Mouse (Mus musculus): ENCODE measurements at regions not wholly inside any gene's neighbourhood (a gene's known extent, or its start where the extent isn't known, plus 50 kb on each side); places are given as distances from the start of the nearest gene placed in this dataset.

DNA sequence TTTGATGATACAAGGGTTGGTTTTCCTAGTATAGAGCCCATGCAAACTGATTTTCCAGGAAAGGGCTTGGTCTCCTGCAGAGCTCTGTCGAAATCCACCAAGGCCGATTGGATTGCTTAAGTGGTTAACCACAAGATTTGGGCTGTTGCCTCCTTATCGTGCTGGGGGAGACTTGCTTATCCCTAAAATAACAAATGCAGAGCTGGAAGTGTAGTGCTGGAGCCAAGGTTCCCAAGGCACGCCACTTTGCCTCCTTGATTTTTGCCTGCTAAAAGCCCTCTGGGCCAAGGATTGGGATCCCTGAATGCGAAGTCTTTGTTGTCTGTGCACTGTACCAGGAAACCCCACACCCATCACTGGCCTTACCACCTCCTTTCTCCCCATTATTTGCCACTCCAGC lies 52.8 kb upstream of the Tmem178 start:
- Histone ChIP-seq H3K4me3 (replicated peaks; ENCODE audit: control insufficient read depth, low read depth, low read length) (no peak overlapping the region), H3K27ac (ENCODE audit: control insufficient read depth, insufficient read depth, low read depth, low read length, poor library complexity) (no peak overlapping the region), H3K4me1 (ENCODE audit: control insufficient read depth, insufficient read depth, low read length) (peaks cover 6% of the 10 kb centered on the region)
- TF ChIP-seq CTCF (IDR thresholded peaks at IDR 0.05; ENCODE audit: control insufficient read depth, insufficient read depth, low read length), result no peak
- no peak for TF ChIP-seq POLR2A (IDR thresholded peaks at IDR 0.05; ENCODE audit: borderline replicate concordance, control insufficient read depth, low read depth, low read length)
- WGBS, result 14% methylated on average over 5 of the region's 5 CpGs

GRCm38 (mm10) chr17:80889095-80889494 lies 55.3 kb upstream of the Tmem178 start:
- Histone ChIP-seq H3K4me1 (ENCODE audit: control insufficient read depth, insufficient read depth, low read length) (peaks cover 6% of the 10 kb centered on the region), H3K27ac (ENCODE audit: control insufficient read depth, insufficient read depth, low read depth, low read length, poor library complexity) (no peak overlapping the region), H3K4me3 (replicated peaks; ENCODE audit: control insufficient read depth, low read depth, low read length) (no peak overlapping the region)
- TF ChIP-seq POLR2A (IDR thresholded peaks at IDR 0.05; ENCODE audit: borderline replicate concordance, control insufficient read depth, low read depth, low read length) (no peak), CTCF (IDR thresholded peaks at IDR 0.05; ENCODE audit: control insufficient read depth, insufficient read depth, low read length) (no peak)
- WGBS, result 66% methylated on average over 4 of the region's 4 CpGs

DNA sequence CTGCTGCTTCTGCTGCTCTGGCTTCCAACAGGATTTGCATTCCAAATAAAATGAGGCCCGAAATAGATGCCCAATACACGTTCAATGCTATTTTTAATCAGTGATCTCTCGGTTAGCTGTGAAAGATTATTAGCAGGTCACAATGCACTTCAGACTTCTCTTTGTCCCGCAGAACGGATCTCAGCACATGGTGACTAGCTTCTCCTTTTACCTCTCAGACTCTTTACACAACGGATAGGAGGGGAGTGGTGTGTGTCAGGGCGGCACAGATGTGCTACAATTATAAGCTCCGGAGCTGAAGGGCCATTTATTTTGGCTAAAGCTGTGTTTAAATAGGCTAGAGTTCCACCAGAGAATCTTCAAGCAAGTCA lies 56.7 kb upstream of the Tmem178 start:
- TF ChIP-seq CTCF (IDR thresholded peaks at IDR 0.05; ENCODE audit: control insufficient read depth, insufficient read depth, low read length), result no peak
- no peak for TF ChIP-seq POLR2A (IDR thresholded peaks at IDR 0.05; ENCODE audit: borderline replicate concordance, control insufficient read depth, low read depth, low read length)
- Histone ChIP-seq H3K27ac (ENCODE audit: control insufficient read depth, insufficient read depth, low read depth, low read length, poor library complexity) (no peak overlapping the region), H3K4me1 (ENCODE audit: control insufficient read depth, insufficient read depth, low read length) (peaks cover 5% of the 10 kb centered on the region), H3K4me3 (replicated peaks; ENCODE audit: control insufficient read depth, low read depth, low read length) (no peak overlapping the region)
- WGBS, result 20% methylated on average over 8 of the region's 8 CpGs

DNA sequence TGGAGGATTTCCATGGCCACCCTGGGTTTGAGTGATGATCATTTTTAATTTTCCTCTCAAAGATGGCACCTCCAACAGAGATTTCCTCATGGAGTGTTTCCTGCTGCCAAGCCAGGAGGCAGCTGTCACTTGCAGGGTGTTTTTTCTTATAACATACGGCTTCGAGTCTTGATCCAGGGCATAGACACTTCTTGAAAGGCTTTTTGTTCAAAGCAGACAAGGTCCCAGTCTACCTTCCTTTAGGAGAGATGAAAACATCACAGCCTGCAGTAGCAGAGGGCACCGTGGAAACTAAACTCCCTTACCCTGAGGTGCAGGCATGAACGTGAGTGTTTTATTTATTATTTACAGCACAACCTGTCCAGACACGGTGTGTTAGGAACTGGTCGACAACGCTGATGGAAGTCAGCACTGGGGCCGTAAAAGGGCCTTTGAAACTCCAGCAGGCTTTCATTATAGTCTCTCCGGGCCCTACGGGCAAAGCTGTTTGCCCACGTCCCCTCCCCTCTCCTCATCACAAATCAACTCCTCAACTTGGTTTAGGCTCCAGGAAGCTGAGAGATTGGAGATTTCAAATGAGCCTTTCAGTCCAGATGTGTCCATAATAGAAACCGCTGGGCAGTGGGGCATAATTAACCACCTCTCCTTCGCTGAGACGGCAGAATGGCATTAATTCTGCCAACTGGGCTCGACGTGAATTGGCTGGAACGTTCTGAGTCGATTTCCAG lies 57.2 kb upstream of the Tmem178 start:
- Histone ChIP-seq H3K27ac (ENCODE audit: control insufficient read depth, insufficient read depth, low read depth, low read length, poor library complexity) (no peak overlapping the region), H3K4me3 (replicated peaks; ENCODE audit: control insufficient read depth, low read depth, low read length) (no peak overlapping the region), H3K4me1 (ENCODE audit: control insufficient read depth, insufficient read depth, low read length) (peaks cover 4% of the 10 kb centered on the region)
- no peak for TF ChIP-seq CTCF (IDR thresholded peaks at IDR 0.05; ENCODE audit: control insufficient read depth, insufficient read depth, low read length)
- TF ChIP-seq POLR2A (IDR thresholded peaks at IDR 0.05; ENCODE audit: borderline replicate concordance, control insufficient read depth, low read depth, low read length), result no peak
- WGBS, result 71% methylated on average over 18 of the region's 18 CpGs

DNA sequence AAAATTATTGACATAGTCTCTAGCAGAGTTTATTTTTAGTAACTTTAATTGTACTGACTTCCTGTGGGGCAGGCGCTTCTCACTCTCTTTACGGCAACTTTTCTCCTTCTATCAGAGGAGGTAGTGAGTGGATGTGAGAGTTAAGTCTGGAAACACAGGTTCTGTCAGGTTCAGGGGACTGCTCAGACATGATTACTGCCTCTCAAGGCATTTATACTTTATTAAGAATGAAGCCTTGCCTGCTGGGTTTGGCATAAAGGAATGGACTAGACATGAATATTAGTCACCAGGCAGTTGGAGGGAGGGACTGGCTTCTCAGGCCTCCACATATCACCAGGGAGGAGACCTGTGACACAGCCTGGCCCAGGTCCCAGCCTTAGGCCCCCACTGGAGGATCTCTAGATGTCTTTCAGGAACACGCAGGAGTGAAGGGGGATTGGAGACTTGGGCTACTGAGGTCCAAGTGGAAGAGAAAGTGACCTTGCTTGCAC lies 58.2 kb upstream of the Tmem178 start:
- H3K4me1 ChIP-seq (ENCODE audit: control insufficient read depth, insufficient read depth, low read length), result peaks cover under 1% of the 10 kb centered on the region; the same call in 1 of the 2 replicates
- no peak overlapping the region for H3K27ac ChIP-seq (ENCODE audit: control insufficient read depth, insufficient read depth, low read depth, low read length, poor library complexity)
- no peak for TF ChIP-seq CTCF (IDR thresholded peaks at IDR 0.05; ENCODE audit: control insufficient read depth, insufficient read depth, low read length)
- no peak for TF ChIP-seq POLR2A (IDR thresholded peaks at IDR 0.05; ENCODE audit: borderline replicate concordance, control insufficient read depth, low read depth, low read length)
- no peak overlapping the region for H3K4me3 ChIP-seq (replicated peaks; ENCODE audit: control insufficient read depth, low read depth, low read length)
- 38% methylated on average over 3 of the region's 3 CpGs for WGBS

- 82% methylated on average over 9 of the region's 9 CpGs for WGBS
- H3K27ac ChIP-seq (ENCODE audit: control insufficient read depth, insufficient read depth, low read depth, low read length, poor library complexity), result no peak overlapping the region
- TF ChIP-seq POLR2A (IDR thresholded peaks at IDR 0.05; ENCODE audit: borderline replicate concordance, control insufficient read depth, low read depth, low read length), result no peak
- no peak for TF ChIP-seq CTCF (IDR thresholded peaks at IDR 0.05; ENCODE audit: control insufficient read depth, insufficient read depth, low read length)
Measured at GRCm38 (mm10) chr17:80885706-80886105, 58.7 kb upstream of the Tmem178 start.

GRCm38 (mm10) chr17:80884886-80885285 lies 59.5 kb upstream of the Tmem178 start:
- TF ChIP-seq POLR2A (IDR thresholded peaks at IDR 0.05; ENCODE audit: borderline replicate concordance, control insufficient read depth, low read depth, low read length), result no peak
- Histone ChIP-seq H3K4me3 (replicated peaks; ENCODE audit: control insufficient read depth, low read depth, low read length) (no peak overlapping the region), H3K4me1 (ENCODE audit: control insufficient read depth, insufficient read depth, low read length) (no peaks in the 10 kb centered on the region; the same call in 1 of the 2 replicates), H3K27ac (ENCODE audit: control insufficient read depth, insufficient read depth, low read depth, low read length, poor library complexity) (no peak overlapping the region)
- WGBS, result 77% methylated on average over 2 of the region's 2 CpGs

More at GRCm38 (mm10) chr17:80885706-80886105, 58.7 kb upstream of the Tmem178 start:
- H3K4me1 ChIP-seq (ENCODE audit: control insufficient read depth, insufficient read depth, low read length), result no peaks in the 10 kb centered on the region; the same call in 1 of the 2 replicates
- H3K4me3 ChIP-seq (replicated peaks; ENCODE audit: control insufficient read depth, low read depth, low read length), result no peak overlapping the region

- 68% methylated on average over 3 of the region's 3 CpGs for WGBS
- no peak overlapping the region for H3K27ac ChIP-seq (ENCODE audit: control insufficient read depth, insufficient read depth, low read depth, low read length, poor library complexity)
- H3K4me3 ChIP-seq (replicated peaks; ENCODE audit: control insufficient read depth, low read depth, low read length), result no peak overlapping the region
- H3K4me1 ChIP-seq (ENCODE audit: control insufficient read depth, insufficient read depth, low read length), result no peaks in the 10 kb centered on the region; the same call in 1 of the 2 replicates
- TF ChIP-seq POLR2A (IDR thresholded peaks at IDR 0.05; ENCODE audit: borderline replicate concordance, control insufficient read depth, low read depth, low read length), result no peak
- TF ChIP-seq CTCF (IDR thresholded peaks at IDR 0.05; ENCODE audit: control insufficient read depth, insufficient read depth, low read length), result no peak
Measured at GRCm38 (mm10) chr17:80882476-80882875, 62.0 kb upstream of the Tmem178 start.
